Mouse (Mus musculus) lung, adult 2 months (tissue): ENCODE measurements around the gene Ano10.

Experiments used
- CTCF ChIP-seq: fragments of 200-500 bp; IDR thresholded peaks from 2 replicates; pipeline ENCODE4 v1.5.1; 2011; ENCODE audit warnings: mild to moderate bottlenecking, low read length, control low read depth; ENCODE audit not compliant: insufficient read depth
- POLR2A ChIP-seq: fragments of 200-500 bp; IDR thresholded peaks from 2 replicates; pipeline ENCODE4 v1.6.1; 2011; ENCODE audit warnings: low read depth, mild to moderate bottlenecking, control low read depth, low read length, borderline replicate concordance; ENCODE audit errors: extremely low read depth

- TF ChIP-seq POLR2A (no peak), CTCF (no peak)
Observed at GRCm38 (mm10) chr9:122325996-122326395, 31.8 kb upstream of the Ano10 start.
